Mouse (Mus musculus): ENCODE results near the gene Scgb2b3.

Gene Scgb2b3

DNA sequence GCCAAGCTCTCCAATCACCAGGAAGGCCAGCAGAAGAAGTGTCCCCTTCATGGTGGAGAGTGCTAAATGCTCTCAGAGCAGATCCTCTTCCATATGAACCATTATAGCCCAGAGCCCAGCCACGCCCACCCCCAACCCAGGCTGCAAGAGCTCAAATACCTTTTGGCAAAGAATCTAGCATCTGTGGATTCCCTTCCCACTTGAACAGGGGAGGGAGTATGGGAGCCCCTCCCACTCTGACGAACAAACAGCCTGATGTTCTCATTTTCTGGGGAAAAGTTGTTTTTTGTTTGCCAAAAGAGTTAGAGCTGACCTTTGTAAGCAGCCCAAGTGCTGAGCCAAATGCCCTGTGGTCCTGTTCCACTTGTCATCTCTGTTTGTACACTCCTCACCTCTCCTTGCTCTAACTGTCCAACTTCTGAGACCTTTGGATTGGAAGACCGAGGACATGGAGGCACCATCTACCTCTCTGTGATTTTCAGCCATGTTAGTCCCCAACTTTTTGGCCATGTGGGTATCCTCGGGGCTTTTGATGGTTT lies at the start of gene Scgb2b3:
TSS of gene Scgb2b3 (minus strand) at position 51 of the 539 bp plus-strand sequence.
- ATAC-seq (ENCODE audit: low TSS enrichment) = no peak

DNA sequence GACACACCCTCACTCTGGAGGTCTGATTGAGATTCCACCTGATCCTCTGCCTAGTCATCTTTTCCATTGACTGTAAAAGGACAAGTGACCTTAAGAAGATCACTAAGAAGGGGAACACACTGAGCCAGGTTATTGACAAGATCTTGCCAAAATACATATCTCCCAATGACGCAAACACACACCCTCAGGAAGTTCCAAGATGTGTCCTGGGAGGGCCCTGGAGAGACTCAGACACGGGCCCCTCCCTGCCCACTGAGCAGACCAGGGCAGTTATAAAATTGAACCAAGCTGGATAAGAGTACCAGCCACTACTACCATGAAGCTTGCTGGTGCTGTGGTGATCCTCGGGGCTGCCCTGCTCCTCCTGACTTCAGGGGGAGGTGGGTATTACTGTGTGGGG lies 13.4 kb upstream of the Scgb2b3 start, which contains the start of gene Scgb1b3:
TSS of gene Scgb1b3 (plus strand) at position 301 of the 400 bp plus-strand sequence.
- ATAC-seq (ENCODE audit: low TSS enrichment) = no peak

Measured in frontal cortex, adult (tissue).